Mouse (Mus musculus) intestine, embryonic 14.5 days (tissue): ENCODE results near the gene Cmtm1. TPM values are rescaled to one million over a fixed set of nuclear protein-coding genes. Genes with fewer than 3 reads are reported as not detected.

Experiments
- polyA plus RNA-seq: library from polyadenylated mRNA; unstranded; fragments of >200 nt; fragmentation: Nextera tagmentation; extraction: Ambion mirVana; gene quantifications from 2 replicates; pipeline ENCODE4 v1.2.1, GENCODE M21; 2014

Cmtm1 gene
- polyA plus RNA-seq, 1 experiment from 2014 or later: not detected

Other genes with a start within 250 kb of the Cmtm1 start
- 26.6 and 28.3 TPM in 2 replicates for gene Cdh5, start 208.5 kb downstream of the Cmtm1 start, polyA plus RNA-seq
- 2.3 and 2.4 TPM in 2 replicates for gene Bean1, start 139.7 kb downstream of the Cmtm1 start, polyA plus RNA-seq
- 15.3 and 17.8 TPM in 2 replicates for gene Tk2, start 61.6 kb downstream of the Cmtm1 start, polyA plus RNA-seq
- gene Cklf, start 59.3 kb downstream of the Cmtm1 start, polyA plus RNA-seq: 47.9 and 48.6 TPM in 2 replicates
- gene Cmtm2a, start 17.0 kb downstream of the Cmtm1 start, polyA plus RNA-seq: not detected in 2 replicates
- not detected in 2 replicates for gene Gm45711, start 64 bp downstream of the Cmtm1 start, polyA plus RNA-seq
- gene Gm11020, start 11.4 kb upstream of the Cmtm1 start, polyA plus RNA-seq: not detected in 2 replicates
- not detected in 2 replicates for gene Cmtm2b, start 12.1 kb upstream of the Cmtm1 start, polyA plus RNA-seq
- 155 and 171 TPM in 2 replicates for gene Cmtm3, start 29.3 kb upstream of the Cmtm1 start, polyA plus RNA-seq
- 7.0 and 7.5 TPM in 2 replicates for gene Cmtm4, start 85.7 kb upstream of the Cmtm1 start, polyA plus RNA-seq
- gene Dync1li2, start 132.9 kb upstream of the Cmtm1 start, polyA plus RNA-seq: 46.1 and 55.3 TPM in 2 replicates
- 0.34 and 0.36 TPM in 2 replicates for gene Terb1, start 199.8 kb upstream of the Cmtm1 start, polyA plus RNA-seq
- gene Nae1, start 224.5 kb upstream of the Cmtm1 start, polyA plus RNA-seq: 85.8 and 98.9 TPM in 2 replicates
- 0.92 and 2.0 TPM in 2 replicates for gene Car7, start 224.5 kb upstream of the Cmtm1 start, polyA plus RNA-seq